Mouse (Mus musculus) C2C12 (cell line): ENCODE measurements around the gene Tctn1.

Experiments
- CEBPB ChIP-seq: IDR thresholded peaks from one replicate; pipeline ENCODE4 v1.6.1; 2011; ENCODE audit warnings: low read depth, mild to moderate bottlenecking, control low read depth, moderate library complexity
- CTCF ChIP-seq: IDR thresholded peaks from one replicate; pipeline ENCODE4 v1.5.1; 2011; ENCODE audit not compliant: control insufficient read depth, insufficient read depth, insufficient read length
- FOSL1 ChIP-seq: IDR thresholded peaks from one replicate; pipeline ENCODE4 v1.8.0; 2011; ENCODE audit warnings: mild to moderate bottlenecking, low read length; ENCODE audit not compliant: poor library complexity, insufficient read depth, severe bottlenecking
- MAX ChIP-seq: IDR thresholded peaks from one replicate; pipeline ENCODE4 v1.6.1; 2011; ENCODE audit warnings: mild to moderate bottlenecking, control low read depth
- MYOD1 ChIP-seq: IDR thresholded peaks from one replicate; pipeline ENCODE4 v1.6.1; 2011; ENCODE audit warnings: low read depth; ENCODE audit not compliant: control insufficient read depth, insufficient read length
- MYOG ChIP-seq: IDR thresholded peaks from one replicate; pipeline ENCODE4 v1.6.1; 2011; ENCODE audit not compliant: control insufficient read depth, insufficient read length; ENCODE audit errors: extremely low read depth
- USF1 ChIP-seq: IDR thresholded peaks from one replicate; pipeline ENCODE4 v1.6.1; 2011; ENCODE audit warnings: low read depth, mild to moderate bottlenecking, control low read depth, moderate library complexity

- TF ChIP-seq CTCF: no peak
- no peak for TF ChIP-seq MYOG
- TF ChIP-seq MAX: no peak
- no peak for TF ChIP-seq CEBPB
- TF ChIP-seq MYOD1: no peak
- no peak for TF ChIP-seq USF1
- TF ChIP-seq FOSL1: no peak
Measured at GRCm38 (mm10) chr5:122294219-122294735, 30.0 kb upstream of the Tctn1 start.
